Mouse (Mus musculus) testis, postnatal 14 days (tissue): ENCODE measurements around the gene Mrpl43.
A peak's percentile ranks its signal among the peaks of the same experiment; 100 is the strongest.

ENCODE experiments used
- DNase-seq: peaks from one replicate; pipeline ENCODE4 v3.0.0; 2021; ENCODE audit warnings: low spot score

Gene Mrpl43

DNA sequence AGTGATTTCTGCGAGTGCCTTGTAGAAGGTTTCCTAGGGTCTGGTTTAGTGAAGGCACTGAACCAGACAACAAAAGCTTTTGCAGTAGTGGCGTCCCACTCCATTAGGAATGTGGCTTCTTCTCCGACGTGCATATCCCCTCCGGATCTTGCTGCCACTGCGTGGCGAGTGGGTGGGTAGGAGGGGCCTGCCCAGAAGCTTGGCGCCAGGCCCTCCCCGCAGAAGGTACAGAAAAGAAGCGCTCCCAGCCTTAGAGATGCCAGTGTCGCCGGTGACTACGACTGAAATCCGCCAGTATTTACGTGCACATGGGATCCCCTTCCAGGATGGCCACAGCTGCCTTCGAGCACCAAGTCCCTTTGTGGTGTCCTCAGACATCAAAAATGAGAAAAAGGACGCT, 779 bp upstream of the Mrpl43 start:
- no peak for DNase-seq

GRCm38 (mm10) chr19:45005444-45005843, 798 bp downstream of the Mrpl43 start, which contains the start of gene Twnk:
Twnk (plus strand) TSS chr19:45005663.
- peak; percentile 57 for DNase-seq

- DNase-seq, result no peak
Measured at GRCm38 (mm10) chr19:45003740-45004516, 2.3 kb downstream of the Mrpl43 start.

GRCm38 (mm10) chr19:45002301-45002700, 3.9 kb downstream of the Mrpl43 start:
- no peak for DNase-seq

- DNase-seq, result no peak
Measured at GRCm38 (mm10) chr19:44999647-45000046, 6.6 kb downstream of the Mrpl43 start.

- DNase-seq, result no peak
Measured at GRCm38 (mm10) chr19:44997786-44998185, 8.5 kb downstream of the Mrpl43 start.

- no peak for DNase-seq
Measured at GRCm38 (mm10) chr19:44992712-44993111, 13.5 kb downstream of the Mrpl43 start.

DNA sequence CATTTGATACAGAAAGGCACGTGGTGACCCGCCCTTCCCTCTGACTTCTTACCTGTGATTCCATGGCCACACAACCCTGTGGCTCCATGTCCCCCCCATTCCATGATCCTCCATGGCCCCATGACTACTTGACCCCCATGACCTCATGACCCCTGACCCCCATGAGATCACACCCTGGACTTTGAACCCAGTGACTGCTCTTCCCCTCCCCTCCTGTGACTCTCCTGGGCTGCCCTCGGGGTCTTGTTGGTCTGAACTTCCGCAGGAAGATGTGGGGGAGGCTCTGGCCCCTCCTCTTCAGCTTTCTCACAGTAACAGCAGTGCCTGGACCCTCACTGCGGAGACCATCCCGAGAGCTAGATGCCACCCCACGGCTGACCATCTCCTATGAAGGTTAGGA, 14.0 kb downstream of the Mrpl43 start:
- DNase-seq, result no peak

DNA sequence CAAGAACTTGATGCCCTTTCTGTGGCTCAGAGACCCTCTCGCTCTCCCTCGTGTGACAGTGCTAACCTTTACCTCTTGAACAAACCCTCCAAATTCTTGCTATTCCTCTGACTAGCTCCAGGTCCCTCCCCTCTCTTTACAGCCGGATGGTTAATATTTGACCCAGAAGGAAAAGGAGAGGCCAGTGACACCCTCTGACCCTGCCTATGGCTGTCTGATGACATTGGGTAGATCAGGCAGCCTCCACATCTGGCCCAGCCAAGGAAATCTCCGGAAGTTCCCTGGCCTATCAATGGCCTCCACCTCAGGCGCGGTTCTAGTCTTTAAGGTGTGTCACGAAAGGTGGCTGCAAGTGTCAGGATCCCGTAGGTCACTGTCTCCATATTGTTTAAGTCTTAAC, 15.2 kb downstream of the Mrpl43 start:
- no peak for DNase-seq

- peak; percentile 13 for DNase-seq
Measured at GRCm38 (mm10) chr19:44989567-44990495, 16.4 kb downstream of the Mrpl43 start.

- peak; percentile 29 for DNase-seq
Measured at GRCm38 (mm10) chr19:44988831-44989566, 17.2 kb downstream of the Mrpl43 start, which contains the start of gene Sema4g. Sema4g (plus strand) TSS chr19:44989101.

DNA sequence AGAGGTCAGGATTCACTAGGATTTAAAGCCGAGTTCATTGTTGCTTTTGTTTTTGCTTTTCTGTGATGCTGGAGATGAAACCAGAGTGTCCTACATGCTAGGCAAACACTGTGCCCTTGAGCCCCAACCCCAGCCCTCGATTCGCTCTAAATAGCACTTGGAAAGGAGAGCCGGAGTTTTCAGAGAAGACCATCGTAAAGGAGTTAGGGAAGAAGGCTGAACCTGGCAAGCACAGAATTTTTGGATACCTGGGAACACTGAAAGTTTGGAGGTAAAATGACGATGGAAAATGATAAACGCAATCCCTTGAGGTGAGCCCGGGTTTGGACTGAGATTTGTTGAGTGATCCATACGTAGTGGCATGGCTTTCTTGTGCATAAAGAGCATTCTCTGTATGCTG, 17.9 kb downstream of the Mrpl43 start:
- no peak for DNase-seq

GRCm38 (mm10) chr19:44987851-44988250, 18.4 kb downstream of the Mrpl43 start:
- DNase-seq, result no peak

GRCm38 (mm10) chr19:44987004-44987403, 19.2 kb downstream of the Mrpl43 start:
- no peak for DNase-seq

- no peak for DNase-seq
Measured at GRCm38 (mm10) chr19:44985159-44985988, 20.9 kb downstream of the Mrpl43 start.

- DNase-seq, result no peak
Measured at GRCm38 (mm10) chr19:44984420-44984819, 21.8 kb downstream of the Mrpl43 start.

DNA sequence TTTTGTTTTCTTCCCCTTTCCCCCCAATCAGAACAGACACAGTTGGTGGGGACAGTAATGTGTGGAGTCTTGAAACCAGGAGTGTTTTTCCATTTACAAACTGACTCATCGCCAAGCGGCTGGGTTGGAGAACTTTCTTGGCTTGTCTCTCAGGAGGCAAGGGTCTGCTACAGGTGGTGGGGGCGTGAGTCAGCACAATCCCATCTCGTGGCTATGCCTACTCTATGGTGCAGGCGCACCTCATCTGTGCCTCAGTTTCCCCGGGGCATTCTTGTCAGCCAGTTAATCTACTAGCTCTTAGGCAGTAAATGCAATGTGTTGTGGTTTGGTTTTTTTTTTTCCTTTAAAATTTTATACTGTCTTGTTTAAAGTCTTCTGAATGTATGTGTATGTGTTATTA, 22.9 kb downstream of the Mrpl43 start:
- DNase-seq, result no peak

DNA sequence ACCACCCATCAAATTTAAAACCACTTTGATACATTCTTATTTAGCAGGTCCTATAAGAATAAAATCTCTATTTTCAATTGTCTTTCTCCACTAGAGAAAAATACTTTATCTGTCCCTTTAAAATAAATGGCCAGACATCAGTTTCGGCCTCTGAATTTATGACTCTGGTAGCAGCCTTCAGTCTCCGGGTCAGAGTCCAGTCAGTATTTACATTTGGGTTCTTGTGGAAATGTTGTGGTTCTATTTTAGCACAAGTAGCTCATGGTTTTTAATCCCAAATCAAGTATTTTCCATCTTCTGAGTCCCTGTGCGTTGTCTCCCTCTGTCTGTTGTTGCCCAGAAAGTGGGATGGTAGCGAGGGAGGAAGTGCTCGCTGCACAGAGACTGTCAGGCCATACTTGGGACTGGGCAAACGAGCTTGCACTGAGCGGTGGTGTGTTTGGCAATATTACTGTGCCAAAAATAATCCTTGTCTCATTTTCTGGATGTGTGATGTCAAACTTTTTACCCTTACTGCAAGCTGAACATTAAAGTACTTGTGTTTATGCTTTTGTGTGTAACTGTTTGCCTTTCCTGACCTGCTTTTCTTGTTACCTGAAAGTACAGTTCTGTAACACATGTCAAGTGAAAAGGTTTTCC, 23.6 kb downstream of the Mrpl43 start:
- DNase-seq, result no peak

DNA sequence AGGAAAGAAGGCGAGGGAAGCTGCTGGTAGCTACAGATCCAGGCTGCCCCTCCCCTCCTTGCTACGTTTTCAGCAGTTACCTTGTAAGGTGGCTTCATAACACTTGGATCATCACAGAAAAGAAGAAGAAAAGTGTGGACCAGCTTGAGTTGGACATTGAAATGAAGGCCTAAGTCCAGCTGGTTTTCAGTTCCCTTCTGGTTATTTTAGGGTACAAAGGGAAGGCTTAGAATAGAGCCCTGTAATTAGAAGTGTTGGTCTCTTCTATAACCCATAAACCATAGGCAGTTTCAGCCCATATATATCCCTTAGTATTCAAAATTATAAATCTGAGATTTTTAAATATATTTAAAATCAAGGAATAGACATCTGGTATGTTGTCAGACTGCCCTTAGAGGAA, 25.5 kb downstream of the Mrpl43 start:
- DNase-seq, result no peak

DNA sequence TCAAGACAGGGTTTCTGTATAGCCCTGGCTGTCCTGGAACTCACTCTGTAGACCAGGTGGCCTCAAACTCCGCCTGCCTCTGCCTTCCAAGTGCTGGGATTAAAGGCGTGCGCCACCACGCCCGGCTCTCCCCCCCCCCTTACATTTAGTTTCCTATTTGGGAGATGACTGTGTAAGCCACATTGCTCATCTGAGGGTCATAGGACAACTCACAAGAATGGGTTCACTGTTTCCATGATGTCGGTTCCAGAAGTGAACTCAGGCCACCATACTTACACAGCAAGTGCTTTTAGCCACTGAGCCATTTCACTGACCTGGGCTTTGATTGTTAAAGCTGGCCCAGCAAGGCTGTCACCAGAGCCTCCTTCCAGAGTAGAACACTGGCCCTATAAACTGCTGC, 29.1 kb downstream of the Mrpl43 start:
- DNase-seq, result no peak

DNA sequence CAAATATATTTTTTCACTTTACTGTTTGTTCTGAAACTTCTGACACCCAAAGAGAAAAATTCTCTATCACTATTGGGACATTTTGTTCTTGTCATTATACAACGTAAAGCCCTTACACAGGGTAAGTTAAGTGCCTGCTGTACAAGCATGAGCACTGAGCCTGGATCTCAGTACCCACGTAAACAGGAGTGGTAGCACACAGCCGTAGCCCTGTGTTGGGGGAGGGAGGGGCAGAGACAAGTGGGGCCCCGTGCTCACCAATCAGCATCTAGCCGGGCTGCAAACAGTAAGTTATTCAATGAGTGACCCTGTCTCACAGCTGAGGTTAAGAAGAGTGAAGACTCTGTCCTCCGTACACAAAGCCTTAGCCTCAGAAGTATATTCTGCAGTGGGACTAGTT, 29.6 kb downstream of the Mrpl43 start:
- no peak for DNase-seq
